Mouse (Mus musculus): ENCODE measurements around the gene Rab3il1. TPM values are rescaled to one million over a fixed set of nuclear protein-coding genes. Genes with fewer than 3 reads are reported as not detected.
A peak's percentile ranks its signal among the peaks of the same experiment; 100 is the strongest.

Rab3il1 gene
- total and polyA plus RNA-seq, 2 experiments from 2014 or later = 17.9 to 27.4 TPM

DNA sequence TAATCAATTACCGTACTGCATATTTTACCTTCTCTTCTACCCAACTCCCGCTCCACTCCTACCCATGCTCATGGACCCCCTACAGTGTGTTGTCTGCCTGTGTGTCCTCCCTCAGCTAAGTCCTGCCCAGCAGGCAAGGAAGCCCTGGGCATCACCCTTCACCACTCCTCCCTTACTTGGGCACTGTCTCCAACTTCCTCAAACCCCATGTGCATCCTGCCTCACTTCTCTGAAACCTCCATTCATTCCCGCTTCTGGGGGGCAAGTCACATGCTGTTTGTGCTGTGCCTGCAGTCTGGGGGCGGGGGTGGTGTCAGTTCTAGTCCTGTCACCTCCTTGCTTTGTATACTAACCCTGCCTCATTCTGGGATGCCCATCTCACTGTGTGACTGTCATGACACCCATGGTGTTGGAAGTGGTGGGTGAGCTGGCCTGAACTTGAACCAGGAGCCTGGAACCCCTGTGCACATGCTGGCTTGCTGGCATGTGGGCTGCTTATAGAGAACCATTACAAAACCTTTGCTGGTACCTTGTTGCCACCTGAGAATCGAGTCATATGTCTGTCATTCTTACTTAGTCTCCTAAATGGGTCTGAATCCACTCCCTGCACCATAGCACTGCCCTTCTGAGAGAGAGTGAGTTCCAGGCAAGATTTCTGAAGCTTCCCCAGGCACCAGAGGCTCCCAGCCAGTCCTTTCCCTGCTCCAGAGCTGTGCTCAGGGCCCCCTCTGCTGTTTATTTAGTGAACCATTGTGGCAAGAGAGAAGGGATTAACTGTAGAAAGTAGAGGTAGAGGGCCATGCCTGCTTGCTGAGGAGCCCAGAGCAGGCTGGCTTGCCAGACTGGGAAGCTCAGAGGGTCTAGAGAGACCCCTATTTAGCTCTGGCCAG is 21.2 kb downstream of the Rab3il1 start:
- DNase-seq (ENCODE audit: low spot score) (peak; percentile 62), ATAC-seq (ENCODE audit: insufficient read depth, low read depth) (peak; percentile 21; the same call in 1 of the 2 replicates)
- peak; percentile 67 for TF ChIP-seq CTCF (IDR thresholded peaks at IDR 0.05; ENCODE audit: low read depth)
- no peak; the same call in 1 of the 2 replicates for TF ChIP-seq EP300 (IDR thresholded peaks at IDR 0.05; ENCODE audit: low read depth)
- Histone ChIP-seq H3K4me3 (ENCODE audit: low read depth, low read length) (no peak overlapping the region), H3K36me3 (replicated peaks; ENCODE audit: control insufficient read depth, insufficient read depth, low read length) (0 out of 2 replicates have a peak, but pooled peaks cover 5% of the 10 kb centered on the region), H3K9ac (replicated peaks; ENCODE audit: low read depth, low read length) (no peak overlapping the region), H3K4me1 (ENCODE audit: control insufficient read depth, insufficient read depth) (peaks cover 30% of the 10 kb centered on the region), H3K27me3 (ENCODE audit: control insufficient read depth, insufficient read depth, low read length) (no peaks in the 10 kb centered on the region), H3K27ac (ENCODE audit: low read depth) (peak overlapping the region; percentile 76), H3K4me2 (ENCODE audit: low read depth, low read length) (no peak overlapping the region), H3K9me3 (replicated peaks; ENCODE audit: control insufficient read depth, low read length) (no peaks in the 10 kb centered on the region)
- WGBS = 71% methylated on average over 5 of the region's 5 CpGs

DNA sequence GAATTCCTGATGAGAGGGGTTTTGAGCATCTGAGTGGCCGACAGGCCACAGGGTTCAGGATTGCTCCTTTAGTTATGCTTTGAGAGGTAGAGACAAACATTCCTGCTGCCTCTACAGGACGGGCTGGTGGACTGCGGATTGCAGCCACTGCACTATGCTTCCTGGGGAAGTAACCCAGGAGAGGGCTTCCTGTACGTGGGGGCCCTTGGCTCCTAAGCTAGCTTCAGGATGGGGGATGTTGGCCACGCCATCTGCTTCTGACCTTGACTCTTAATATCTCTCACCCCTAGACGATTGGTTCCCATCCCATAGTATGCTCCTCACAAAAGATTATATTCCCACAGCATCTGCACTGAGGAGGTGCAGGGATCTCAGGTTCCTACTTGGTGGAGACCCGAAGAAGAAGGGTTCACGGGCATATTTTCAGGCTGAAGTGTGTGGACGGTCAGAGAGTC is 21.9 kb downstream of the Rab3il1 start:
- Histone ChIP-seq H3K27ac (ENCODE audit: low read depth) (peak overlapping the region; percentile 76), H3K36me3 (replicated peaks; ENCODE audit: control insufficient read depth, insufficient read depth, low read length) (peaks cover 11% of the 10 kb centered on the region; the same call in 1 of the 2 replicates), H3K4me1 (ENCODE audit: control insufficient read depth, insufficient read depth) (peaks cover 29% of the 10 kb centered on the region), H3K4me3 (ENCODE audit: low read depth, low read length) (no peak overlapping the region), H3K4me2 (ENCODE audit: low read depth, low read length) (no peak overlapping the region), H3K9ac (replicated peaks; ENCODE audit: low read depth, low read length) (no peak overlapping the region), H3K27me3 (ENCODE audit: control insufficient read depth, insufficient read depth, low read length) (no peaks in the 10 kb centered on the region), H3K9me3 (replicated peaks; ENCODE audit: control insufficient read depth, low read length) (no peaks in the 10 kb centered on the region)
- no peak for DNase-seq (ENCODE audit: low spot score)
- ATAC-seq (ENCODE audit: insufficient read depth, low read depth) = peak; percentile 35
- TF ChIP-seq EP300 (IDR thresholded peaks at IDR 0.05; ENCODE audit: low read depth) (no peak), CTCF (IDR thresholded peaks at IDR 0.05; ENCODE audit: low read depth) (no peak)
- WGBS = 52% methylated on average over 9 of the region's 9 CpGs

- peak; percentile 46; the same call in 1 of the 2 replicates for ATAC-seq (ENCODE audit: insufficient read depth, low read depth)
- H3K36me3 ChIP-seq (replicated peaks; ENCODE audit: control insufficient read depth, insufficient read depth, low read length) = peaks cover 27% of the 10 kb centered on the region; the same call in 1 of the 2 replicates
- no peaks in the 10 kb centered on the region for H3K27me3 ChIP-seq (ENCODE audit: control insufficient read depth, insufficient read depth, low read length)
- peak overlapping the region; percentile 46 for H3K27ac ChIP-seq (ENCODE audit: low read depth)
- H3K9ac ChIP-seq (replicated peaks; ENCODE audit: low read depth, low read length) = no peak overlapping the region
- no peak for TF ChIP-seq EP300 (IDR thresholded peaks at IDR 0.05; ENCODE audit: low read depth)
- no peak for TF ChIP-seq CTCF (IDR thresholded peaks at IDR 0.05; ENCODE audit: low read depth)
- H3K4me1 ChIP-seq (ENCODE audit: control insufficient read depth, insufficient read depth) = peaks cover 25% of the 10 kb centered on the region
- WGBS = 2% methylated on average over 8 of the region's 8 CpGs
- H3K4me2 ChIP-seq (ENCODE audit: low read depth, low read length) = peak overlapping the region; percentile 5; the same call in 1 of the 2 replicates
- DNase-seq (ENCODE audit: low spot score) = peak; percentile 62
- H3K9me3 ChIP-seq (replicated peaks; ENCODE audit: control insufficient read depth, low read length) = no peaks in the 10 kb centered on the region
- H3K4me3 ChIP-seq (ENCODE audit: low read depth, low read length) = no peak overlapping the region
These were observed 23.9 kb downstream of the Rab3il1 start for GRCm38 (mm10) chr19:10025169-10025875.

GRCm38 (mm10) chr19:10029746-10030145 is 28.3 kb downstream of the Rab3il1 start:
- no peaks in the 10 kb centered on the region for H3K27me3 ChIP-seq (ENCODE audit: control insufficient read depth, insufficient read depth, low read length)
- ATAC-seq (ENCODE audit: insufficient read depth, low read depth) (no peak), DNase-seq (ENCODE audit: low spot score) (no peak)
- H3K9ac ChIP-seq (replicated peaks; ENCODE audit: low read depth, low read length) = no peak overlapping the region
- peaks cover 9% of the 10 kb centered on the region for H3K4me1 ChIP-seq (ENCODE audit: control insufficient read depth, insufficient read depth)
- WGBS = 85% methylated on average over 2 of the region's 2 CpGs
- TF ChIP-seq CTCF (IDR thresholded peaks at IDR 0.05; ENCODE audit: low read depth) = no peak
- no peak overlapping the region for H3K4me3 ChIP-seq (ENCODE audit: low read depth, low read length)
- H3K36me3 ChIP-seq (replicated peaks; ENCODE audit: control insufficient read depth, insufficient read depth, low read length) = peaks cover 30% of the 10 kb centered on the region; the same call in 1 of the 2 replicates
- no peak overlapping the region for H3K4me2 ChIP-seq (ENCODE audit: low read depth, low read length)
- no peaks in the 10 kb centered on the region for H3K9me3 ChIP-seq (replicated peaks; ENCODE audit: control insufficient read depth, low read length)
- no peak overlapping the region for H3K27ac ChIP-seq (ENCODE audit: low read depth)

DNA sequence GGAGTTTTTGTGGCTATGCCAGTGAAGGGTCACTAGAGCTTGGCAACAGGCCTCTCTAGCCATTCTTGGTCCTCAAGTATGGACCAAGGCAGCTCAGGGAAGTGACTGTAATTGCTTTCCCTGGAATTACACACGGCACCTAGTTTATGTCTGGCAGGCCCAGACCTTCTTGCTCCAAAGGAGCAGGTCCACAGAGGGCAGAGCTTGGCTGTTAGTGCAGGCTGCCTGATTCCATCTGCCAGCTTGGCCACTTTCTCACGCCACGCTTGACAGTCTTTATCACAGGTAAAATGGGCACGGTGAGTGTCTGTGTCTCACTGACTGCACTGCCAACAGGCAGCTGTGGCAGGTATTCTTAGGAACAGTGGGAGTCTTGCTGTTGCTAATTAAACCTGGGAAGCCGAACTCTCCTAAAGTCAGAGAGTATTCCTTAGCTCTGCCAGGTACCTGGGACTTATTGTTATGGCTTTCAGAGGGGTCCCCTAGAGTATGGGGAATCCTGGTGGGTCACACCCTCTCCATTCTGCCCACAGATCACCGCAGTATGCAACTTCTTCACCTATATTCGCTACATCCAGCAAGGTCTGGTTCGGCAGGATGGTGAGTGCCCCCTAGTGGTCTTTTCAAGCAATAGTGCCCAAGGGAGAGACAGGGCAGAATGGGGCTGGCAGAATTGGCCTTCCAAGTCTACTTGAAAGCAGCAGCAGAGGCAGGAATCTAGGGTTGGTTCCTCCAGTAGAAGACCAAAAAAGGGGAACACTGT is 31.9 kb downstream of the Rab3il1 start:
- H3K27me3 ChIP-seq (ENCODE audit: control insufficient read depth, insufficient read depth, low read length) = no peaks in the 10 kb centered on the region
- peak; percentile 91 for TF ChIP-seq CTCF (IDR thresholded peaks at IDR 0.05; ENCODE audit: low read depth)
- TF ChIP-seq EP300 (IDR thresholded peaks at IDR 0.05; ENCODE audit: low read depth) = no peak
- no peak overlapping the region for H3K4me2 ChIP-seq (ENCODE audit: low read depth, low read length)
- DNase-seq (ENCODE audit: low spot score) (peak; percentile 74), ATAC-seq (ENCODE audit: insufficient read depth, low read depth) (peak; percentile 57)
- 39% methylated on average over 8 of the region's 8 CpGs for WGBS
- H3K9ac ChIP-seq (replicated peaks; ENCODE audit: low read depth, low read length) = no peak overlapping the region
- H3K27ac ChIP-seq (ENCODE audit: low read depth) = no peak overlapping the region
- H3K36me3 ChIP-seq (replicated peaks; ENCODE audit: control insufficient read depth, insufficient read depth, low read length) = peaks cover 18% of the 10 kb centered on the region; the same call in 1 of the 2 replicates
- H3K9me3 ChIP-seq (replicated peaks; ENCODE audit: control insufficient read depth, low read length) = no peaks in the 10 kb centered on the region
- H3K4me1 ChIP-seq (ENCODE audit: control insufficient read depth, insufficient read depth) = peaks cover 10% of the 10 kb centered on the region; the same call in 1 of the 2 replicates
- H3K4me3 ChIP-seq (ENCODE audit: low read depth, low read length) = no peak overlapping the region

Measured in heart, postnatal 0 days (tissue).